Comparison of ENCODE assay signal across 7 mouse cellular contexts in genomic region chr17:33915671-33916250, GRCm38 (mm10). TPM values are rescaled to one million over a fixed set of nuclear protein-coding genes. Genes with fewer than 3 reads are reported as not detected.
DNase-seq lines count a peak whose midpoint lies in the region; ATAC-seq lines count a peak whose summit lies in the region.

Tapbp (plus strand) TSS chr17:33915899.
Zbtb22 (plus strand) TSS chr17:33915904.

- H3K36me3 ChIP-seq in intestine, embryonic 15.5 days = peaks cover 46% of the 10 kb centered on the region
- H3K36me3 ChIP-seq in midbrain, embryonic 10.5 days = peaks cover 62% of the 10 kb centered on the region

- peak; percentile 93 for ATAC-seq in intestine, embryonic 15.5 days

- no peaks in the 10 kb centered on the region for H3K27me3 ChIP-seq in intestine, embryonic 15.5 days (replicated peaks)
- peaks cover 18% of the 10 kb centered on the region for H3K27me3 ChIP-seq in midbrain, embryonic 10.5 days (ENCODE audit: low read depth, poor library complexity, severe bottlenecking)

- H3K9ac ChIP-seq in intestine, embryonic 15.5 days = peak within 1 kb of the TSS; percentile 53

- peak within 1 kb of the TSS; percentile 77 for H3K4me2 ChIP-seq in intestine, embryonic 15.5 days (replicated peaks)

- no peaks in the 10 kb centered on the region for H3K9me3 ChIP-seq in intestine, embryonic 15.5 days
- H3K9me3 ChIP-seq in midbrain, embryonic 10.5 days (replicated peaks) = no peaks in the 10 kb centered on the region

- peaks cover 33% of the 10 kb centered on the region for H3K4me1 ChIP-seq in intestine, embryonic 15.5 days (replicated peaks)
- H3K4me1 ChIP-seq in midbrain, embryonic 10.5 days = peaks cover 74% of the 10 kb centered on the region

- DNase-seq in adrenal gland, adult 2 months = peak; percentile 97
- peak; percentile 97 for DNase-seq in embryo, embryonic 11.5 days (ENCODE audit: low read depth, low spot score)
- peak; percentile 89 to 94 for DNase-seq in gastrocnemius, postnatal 36 days
- peak; percentile 97 to 99 for DNase-seq in left cerebral cortex, postnatal 25 days (ENCODE audit: low spot score in 2 of 2)
- DNase-seq in midbrain, embryonic 10.5 days (ENCODE audit: low spot score) = peak; percentile 98
- peak; percentile 93 for DNase-seq in right cerebral cortex, postnatal 4 days

- under 1% methylated on average over 34 of the region's 34 CpGs for WGBS in intestine, embryonic 15.5 days
- under 1% methylated on average over 34 of the region's 34 CpGs for WGBS in midbrain, embryonic 10.5 days

- H3K27ac ChIP-seq in intestine, embryonic 15.5 days = peak within 1 kb of the TSS; percentile 83
- H3K27ac ChIP-seq in midbrain, embryonic 10.5 days (replicated peaks) = peak within 1 kb of the TSS; percentile 97

- H3K4me3 ChIP-seq in intestine, embryonic 15.5 days (replicated peaks) = peak within 1 kb of the TSS; percentile 57
- H3K4me3 ChIP-seq in midbrain, embryonic 10.5 days = peak within 1 kb of the TSS; percentile 74

- intact Hi-C loops in gastrocnemius, postnatal 36 days (cut with DNase I) = no loop called here
- intact Hi-C loops in left cerebral cortex, postnatal 25 days (cut with DNase I) = no loop called here

RNA-seq across cellular contexts. Expression of gene Tapbp, which starts in this region (rescaled TPM):
- total RNA-seq in adrenal gland, adult 2 months (2021) = 100 to 1,000 TPM; 151 to 171 TPM
- polyA plus RNA-seq in adrenal gland, adult 2 months (2012; rRNA removed) = 244 and 245 TPM in 2 replicates
- 10 to 100 TPM; 31.8 to 34.7 TPM for total RNA-seq in gastrocnemius, postnatal 36 days (2021)
- 35.6 and 39.3 TPM in 2 replicates for polyA plus RNA-seq in intestine, embryonic 15.5 days (2015; fragmentation: Nextera tagmentation; extraction: Ambion mirVana)
- 10 to 100 TPM; 32.7 to 37.7 TPM for total RNA-seq in left cerebral cortex, postnatal 25 days (2021)
- polyA plus RNA-seq in midbrain, embryonic 10.5 days (2016; fragmentation: Nextera tagmentation; extraction: Ambion mirVana) = 14.9 and 17.3 TPM in 2 replicates

RNA-seq across cellular contexts. Expression of gene Zbtb22, which starts in this region (rescaled TPM):
- total RNA-seq in adrenal gland, adult 2 months (2021) = 10 to 100 TPM; 26.1 to 38.3 TPM
- 52.1 and 57.1 TPM in 2 replicates for polyA plus RNA-seq in adrenal gland, adult 2 months (2012; rRNA removed)
- total RNA-seq in gastrocnemius, postnatal 36 days (2021) = 10 to 100 TPM; 12.6 to 16.6 TPM
- 14.4 and 16.2 TPM in 2 replicates for polyA plus RNA-seq in intestine, embryonic 15.5 days (2015; fragmentation: Nextera tagmentation; extraction: Ambion mirVana)
- total RNA-seq in left cerebral cortex, postnatal 25 days (2021) = 10 to 100 TPM; 28.1 to 32.1 TPM
- polyA plus RNA-seq in midbrain, embryonic 10.5 days (2016; fragmentation: Nextera tagmentation; extraction: Ambion mirVana) = 23.5 and 24.1 TPM in 2 replicates

Comparison
In these comparisons a context has a peak if more than half of its experiments do, and no peak if none do; other contexts are left out.
1. Peak in every context shown above with its lines: DNase-seq, ATAC-seq, H3K4me3 ChIP-seq and H3K27ac ChIP-seq.